Mouse (Mus musculus) frontal cortex, postnatal 25 days (tissue): Measurements from ENCODE around the gene Tmem132c.

Experiments
- DNase-seq, 2 experiments: peaks; one replicate each; pipeline ENCODE4 v3.0.0; 2022; ENCODE audit warnings: low spot score in 2 of 2

The Tmem132c gene

DNA sequence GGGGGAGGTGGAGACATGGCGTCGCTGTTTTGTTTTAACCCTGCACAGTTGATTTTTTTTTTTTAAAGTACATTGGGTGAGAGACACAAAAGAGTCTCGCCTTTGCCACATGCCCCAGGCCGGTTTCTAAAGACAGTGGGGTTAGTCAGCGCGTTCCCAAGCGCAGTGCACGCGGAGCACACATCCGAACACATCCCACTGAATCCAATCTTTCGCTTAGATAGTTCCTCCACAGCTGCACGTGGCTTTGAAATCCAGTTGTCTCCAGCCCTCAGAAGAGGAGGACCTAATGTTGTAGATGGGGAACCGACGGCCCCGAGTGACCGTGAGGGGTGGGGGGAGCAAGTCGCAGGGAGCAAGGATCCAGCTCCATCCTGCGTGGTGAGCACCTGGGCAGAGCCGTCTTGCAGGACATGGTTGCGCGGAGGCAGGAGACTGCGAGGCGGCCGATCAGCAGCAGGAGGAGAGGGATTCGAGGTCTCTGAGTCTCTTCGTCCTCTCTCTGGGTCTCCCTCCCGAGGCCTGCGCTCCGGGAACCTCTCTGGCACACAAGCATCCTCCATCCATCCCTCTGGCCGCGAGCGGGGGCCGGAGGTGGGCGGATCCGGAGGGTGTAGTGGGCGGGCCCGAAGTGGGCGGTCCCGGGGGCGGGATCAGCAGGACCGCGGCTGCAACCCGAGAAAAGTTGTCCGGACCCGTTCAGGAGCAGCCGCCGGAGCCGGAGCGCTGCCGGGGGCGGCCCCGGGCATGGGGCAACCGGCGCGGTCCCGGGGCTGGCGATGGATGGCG lies at the start of gene Tmem132c:
Tmem132c (plus strand) TSS at position 673 of the 789 bp plus-strand sequence.
- DNase-seq = peak; percentile 15 to 20

DNA sequence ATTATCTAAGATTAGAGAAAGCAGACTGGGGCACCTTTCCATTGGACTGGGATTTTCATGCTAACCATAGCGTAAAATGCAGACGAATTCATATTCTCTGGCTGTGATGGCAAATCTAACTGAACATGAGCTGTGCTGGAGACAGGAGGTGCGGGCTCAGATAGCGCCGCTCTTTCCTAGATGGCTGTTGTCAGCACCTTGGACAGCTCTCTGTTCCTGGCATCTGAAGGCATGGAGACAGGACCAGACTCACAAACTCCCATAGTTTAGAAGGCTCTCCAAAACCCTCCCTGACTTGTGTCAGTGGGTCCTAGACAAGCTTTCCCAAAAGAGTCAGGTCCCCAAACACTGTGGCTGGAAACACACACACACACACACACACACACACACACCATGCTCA lies 49.7 kb upstream of the Tmem132c start:
- no peak for DNase-seq

DNA sequence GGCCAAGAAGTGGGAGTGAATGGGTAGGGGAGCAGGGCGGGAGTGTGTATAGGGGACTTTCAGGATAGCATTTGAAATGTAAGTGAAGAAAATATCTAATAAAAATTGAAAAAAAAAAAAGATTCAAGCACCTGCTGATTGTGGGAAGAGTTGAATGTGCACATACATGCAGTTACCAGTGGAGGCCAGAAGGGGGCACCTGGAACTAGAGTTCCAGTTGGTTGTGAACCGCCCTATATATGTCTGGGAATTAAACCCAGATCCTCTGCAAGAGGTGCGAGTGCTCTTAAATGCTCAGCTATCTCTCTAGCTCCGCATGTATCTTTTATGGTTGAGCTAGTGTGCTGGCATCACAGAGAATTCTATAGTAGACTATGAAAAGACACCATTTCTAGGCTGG lies 42.8 kb upstream of the Tmem132c start:
- no peak for DNase-seq

DNA sequence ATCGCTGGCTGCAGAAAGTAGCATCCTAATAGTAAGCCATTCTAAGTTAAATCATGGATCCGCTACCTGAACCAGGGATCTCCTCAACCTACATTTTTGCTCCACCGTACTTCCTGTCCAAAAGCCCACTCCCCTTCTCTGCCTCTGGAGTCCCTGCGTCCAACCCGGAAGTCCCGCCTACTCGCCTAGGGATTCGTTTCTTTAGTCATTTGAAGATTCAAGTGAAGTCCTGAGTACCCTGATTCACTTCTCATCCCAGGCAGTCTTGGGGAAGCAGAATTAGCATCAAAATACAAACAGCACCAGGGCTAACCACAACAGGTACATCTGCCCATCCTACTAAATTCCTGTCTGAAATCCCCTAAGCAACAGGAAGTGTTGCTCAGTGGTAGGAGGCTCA lies 36.7 kb upstream of the Tmem132c start:
- DNase-seq = no peak

DNA sequence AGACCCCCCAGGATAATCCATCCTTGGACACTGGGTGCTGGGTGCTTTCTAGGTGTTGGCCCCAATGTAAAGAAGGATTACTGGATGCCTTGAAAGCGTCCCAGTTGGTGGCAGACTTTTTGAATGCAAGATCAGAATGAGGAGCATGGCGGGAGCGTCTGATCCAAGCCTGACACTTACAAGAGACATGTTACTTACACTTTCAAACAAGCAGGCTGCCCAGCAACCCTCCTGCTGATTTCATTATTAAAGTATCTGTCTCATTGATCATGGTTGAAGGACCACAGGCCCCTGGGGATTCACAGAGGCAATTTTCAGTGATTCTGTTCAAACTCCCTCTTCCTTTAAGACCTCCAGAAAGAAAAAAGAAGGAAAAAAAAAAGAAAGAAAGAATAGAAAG lies 25.2 kb upstream of the Tmem132c start:
- no peak for DNase-seq

DNA sequence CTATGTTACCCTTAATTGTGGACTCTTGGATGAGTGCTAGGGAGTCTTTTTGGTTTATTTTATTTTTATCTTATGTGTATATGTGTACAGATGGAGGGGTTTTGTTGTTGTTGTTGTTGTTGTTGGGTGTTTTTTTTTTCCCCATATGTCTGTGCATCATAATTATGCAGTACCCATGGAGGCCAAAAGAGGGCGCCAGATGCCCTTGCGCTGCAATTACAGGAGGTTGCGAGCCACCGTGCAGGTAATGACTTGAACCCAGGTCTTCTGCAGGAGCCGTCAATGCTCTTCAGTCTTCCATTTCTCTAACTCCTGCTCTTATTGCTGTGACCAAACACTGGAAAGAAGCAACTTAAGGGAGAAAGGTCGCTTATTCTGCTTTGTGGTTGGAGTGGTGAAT lies 23.9 kb upstream of the Tmem132c start:
- DNase-seq = no peak

DNA sequence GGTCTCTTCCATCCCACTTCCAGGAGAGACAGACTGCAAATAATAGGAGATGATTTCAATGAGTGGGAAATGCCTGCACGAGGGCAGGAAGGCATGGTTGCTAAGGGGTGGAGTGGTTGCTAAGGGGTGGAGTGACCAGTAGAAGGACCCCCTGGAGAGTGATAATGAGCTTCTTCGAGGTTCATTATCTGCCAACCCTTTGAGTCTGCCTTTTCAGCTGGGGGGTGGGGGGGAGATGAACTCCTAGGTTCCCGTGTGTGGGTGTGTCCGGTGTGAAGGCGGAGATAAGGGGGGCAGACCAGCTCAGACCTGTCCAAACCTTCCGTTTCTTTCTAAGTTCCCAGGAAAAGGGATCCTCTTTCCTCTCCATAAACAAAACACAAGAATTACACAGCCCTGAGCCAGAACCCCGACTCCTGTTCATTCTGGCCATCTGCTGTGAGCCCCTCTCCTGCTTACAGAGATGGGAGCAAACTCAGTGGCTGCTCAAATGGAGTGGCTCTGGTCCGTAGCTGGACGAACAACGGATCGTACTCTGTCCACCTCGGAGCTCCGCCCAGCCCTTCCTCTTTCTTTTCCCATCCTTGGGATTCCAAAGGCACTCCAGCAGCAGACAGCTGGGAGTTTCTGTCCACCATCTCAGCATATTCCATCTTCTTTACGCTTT lies 13.5 kb upstream of the Tmem132c start:
- no peak for DNase-seq

DNA sequence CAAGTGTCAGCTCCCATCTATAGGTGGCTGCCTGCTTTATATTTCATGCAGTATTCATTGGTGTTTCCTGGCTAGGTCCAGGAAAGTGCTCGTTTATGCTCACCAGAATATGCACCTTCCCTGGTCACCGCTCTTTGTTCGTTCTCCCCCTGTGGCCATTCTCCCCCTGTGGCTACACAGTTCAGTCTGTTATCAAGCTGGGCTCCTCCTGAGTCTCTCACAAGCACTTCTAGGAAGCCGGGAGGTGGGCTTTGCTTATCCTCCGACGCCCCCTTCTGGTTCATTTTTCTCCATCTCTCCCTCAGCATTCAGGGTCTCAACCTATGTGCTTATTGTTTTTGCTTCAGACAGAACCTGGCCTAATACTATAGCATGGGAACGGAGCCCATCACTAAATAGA lies 6.9 kb upstream of the Tmem132c start:
- no peak for DNase-seq

DNA sequence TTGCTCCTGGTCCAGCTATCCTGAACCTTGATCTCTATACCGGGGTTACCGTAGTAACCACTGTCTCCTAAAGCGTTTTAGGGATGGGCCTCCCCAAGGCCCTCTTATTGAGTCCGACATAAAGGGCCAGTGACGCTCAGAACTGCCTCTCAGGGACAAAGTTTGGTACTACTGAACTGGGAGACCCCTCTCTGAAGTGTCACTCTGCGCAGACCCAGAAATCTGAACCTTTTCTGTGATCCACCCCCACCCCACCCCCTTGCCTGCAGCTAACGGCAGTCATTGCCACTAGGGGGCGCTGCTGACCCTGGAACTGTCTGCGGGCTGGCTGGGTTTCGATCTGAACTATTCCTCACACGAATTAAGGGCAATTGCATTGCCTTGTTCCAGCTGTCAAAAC lies 6.4 kb upstream of the Tmem132c start:
- peak; percentile 61 to 64 for DNase-seq

DNA sequence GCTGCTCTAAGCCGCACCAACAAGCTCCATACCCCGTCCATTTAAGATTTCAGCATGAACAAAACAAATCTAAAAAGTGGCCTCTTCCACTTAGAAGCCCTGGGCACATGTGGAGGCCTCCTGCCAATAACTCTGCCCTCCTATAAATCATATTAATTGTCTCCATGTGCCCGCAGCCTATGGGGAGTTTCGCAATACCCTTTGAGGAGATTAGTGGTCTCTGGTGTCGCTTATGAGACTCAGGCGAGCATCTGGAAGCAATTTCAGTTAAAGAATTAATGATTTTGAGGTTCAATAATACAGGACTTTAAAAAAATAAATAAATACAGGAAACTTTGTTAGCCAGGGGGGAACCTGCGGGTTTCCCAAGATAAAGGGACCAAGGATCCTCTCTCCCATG lies 1.9 kb upstream of the Tmem132c start:
- no peak for DNase-seq

DNA sequence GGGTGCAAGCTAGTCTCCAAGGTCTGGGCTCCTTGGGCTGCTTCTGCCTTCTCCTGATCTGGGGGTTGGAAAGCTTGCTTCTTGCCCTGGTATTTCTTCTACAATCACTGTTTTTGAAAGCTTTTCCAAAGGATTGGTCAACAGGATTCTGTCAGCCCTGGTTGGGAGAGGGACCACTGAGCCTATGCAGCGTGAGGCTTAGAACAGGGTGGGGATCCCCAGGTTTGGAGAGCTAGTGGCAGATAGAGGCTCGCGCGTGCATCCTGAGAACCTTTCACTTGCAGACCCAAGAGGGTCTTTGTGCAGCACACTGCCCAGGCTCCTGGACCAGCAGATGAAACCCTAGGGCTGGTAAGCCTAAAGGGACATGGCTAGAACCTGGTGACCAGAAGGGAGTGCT lies 962 bp upstream of the Tmem132c start:
- DNase-seq = no peak

DNA sequence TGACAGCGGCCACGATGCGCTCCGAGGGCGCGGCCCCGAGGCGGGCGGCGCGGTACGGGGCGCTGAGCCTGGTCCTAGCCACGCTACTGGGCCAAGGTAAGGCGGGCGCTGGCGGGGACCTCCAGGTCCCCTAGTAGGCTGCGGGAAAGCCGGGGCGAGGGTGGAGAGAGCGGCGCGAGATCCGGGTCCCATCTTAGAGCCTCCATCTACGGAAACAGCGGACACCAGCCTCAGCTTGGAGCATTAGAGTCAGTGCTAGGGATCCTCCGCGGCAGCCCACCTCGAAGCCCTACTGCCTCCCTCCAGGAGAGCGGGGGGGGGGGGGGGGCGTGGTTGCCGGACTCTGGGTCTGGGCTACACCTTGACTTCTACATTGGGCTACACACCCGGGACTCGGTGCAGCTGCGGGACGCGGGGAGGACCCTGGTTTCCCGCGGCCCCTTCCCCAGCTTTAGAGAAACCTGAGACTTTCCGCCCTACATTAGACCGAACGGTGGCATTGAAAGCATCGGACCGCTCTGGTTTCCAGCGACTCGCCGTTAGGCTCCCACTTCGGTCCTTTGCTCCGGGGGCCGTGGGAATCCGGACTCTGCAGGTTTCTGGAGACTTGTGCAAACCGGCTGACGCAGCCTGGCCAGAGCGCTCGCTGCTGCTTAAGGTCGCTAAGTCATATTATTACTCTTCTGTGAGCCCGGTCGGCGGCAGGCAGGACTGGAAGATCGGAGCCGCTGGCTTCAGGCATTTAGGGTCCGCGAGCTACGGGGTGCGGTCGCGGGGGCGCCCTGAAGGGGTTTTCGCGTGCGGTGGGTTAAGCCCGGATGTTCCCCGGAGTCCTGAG lies 536 bp downstream of the Tmem132c start:
- DNase-seq = no peak

DNA sequence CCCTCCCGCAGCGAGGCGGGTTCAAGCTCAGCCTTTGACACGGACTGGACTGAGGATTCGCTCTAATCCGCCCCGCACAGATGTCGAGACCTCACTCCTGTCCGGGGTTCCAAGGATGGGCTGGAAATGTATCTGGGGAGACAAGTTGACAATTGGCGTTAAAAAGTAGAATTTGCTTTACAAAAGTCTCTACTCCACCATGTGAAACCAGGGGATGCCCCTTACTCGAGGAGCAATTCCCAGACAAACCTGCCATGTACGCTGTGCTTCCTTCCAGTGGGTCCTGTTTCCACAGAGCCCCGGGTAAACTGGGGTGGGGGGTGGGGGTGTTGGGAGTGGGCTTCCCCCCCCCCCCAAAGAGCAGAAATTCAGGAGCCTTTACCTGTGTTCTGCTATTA lies 1.2 kb downstream of the Tmem132c start:
- DNase-seq = no peak

DNA sequence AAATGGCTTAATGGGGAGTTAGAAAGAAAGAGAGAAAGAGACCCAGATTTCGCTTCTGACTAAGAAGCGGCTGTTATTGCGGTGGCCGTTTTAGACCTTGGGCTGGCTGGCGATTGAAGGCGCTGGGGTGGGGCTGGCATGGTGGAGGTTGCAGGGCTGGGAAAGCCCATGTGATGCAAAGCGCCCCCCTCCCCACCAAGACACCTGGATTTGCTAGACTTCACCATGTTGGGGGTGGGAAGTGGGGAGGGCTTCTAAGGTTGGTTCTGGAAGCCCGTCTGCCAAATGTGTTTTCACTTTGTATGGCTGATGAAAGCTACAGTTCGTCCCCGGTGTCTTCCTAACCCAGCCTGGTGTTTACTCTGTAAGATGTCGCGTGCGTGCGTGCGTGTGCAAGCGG lies 1.6 kb downstream of the Tmem132c start:
- DNase-seq = no peak

DNA sequence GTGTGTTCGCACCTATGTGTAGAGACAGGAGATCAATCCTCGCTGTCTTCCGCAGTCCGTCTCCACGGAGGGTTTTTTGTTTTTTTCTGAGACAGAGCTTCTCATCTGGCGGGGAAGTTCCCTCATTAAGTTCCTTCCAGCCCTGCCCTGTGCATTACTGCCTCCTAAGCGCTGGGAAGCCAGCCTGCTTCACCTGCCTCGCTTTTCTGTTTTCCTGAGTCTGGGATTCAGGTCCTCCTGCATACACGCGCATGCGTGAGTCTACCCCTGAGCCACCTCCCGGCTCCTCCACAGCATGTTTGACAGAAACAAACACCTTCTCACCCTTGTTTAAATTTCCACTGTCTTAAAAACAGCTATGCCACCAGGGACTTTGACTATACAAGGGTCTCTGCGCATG lies 2.0 kb downstream of the Tmem132c start:
- no peak for DNase-seq

DNA sequence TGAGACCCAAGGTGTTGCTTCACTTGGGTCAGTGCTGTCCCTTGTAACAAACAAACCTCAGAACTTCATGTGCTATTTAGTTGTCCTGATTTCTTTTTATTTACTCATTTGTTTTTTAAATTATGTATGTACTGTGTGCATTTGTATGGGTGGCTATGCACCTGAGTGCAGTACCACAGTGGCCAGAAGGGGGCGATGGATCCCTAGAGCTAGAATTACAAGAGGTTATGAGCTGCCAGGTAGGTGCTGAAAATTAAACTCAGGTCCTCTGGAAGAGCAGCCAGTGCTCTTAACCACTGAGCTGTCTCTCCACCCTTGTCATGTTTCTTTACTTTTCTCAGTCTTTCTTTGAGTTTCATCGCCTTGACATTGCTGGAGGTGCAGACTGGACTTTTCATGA lies 11.7 kb downstream of the Tmem132c start:
- no peak for DNase-seq

DNA sequence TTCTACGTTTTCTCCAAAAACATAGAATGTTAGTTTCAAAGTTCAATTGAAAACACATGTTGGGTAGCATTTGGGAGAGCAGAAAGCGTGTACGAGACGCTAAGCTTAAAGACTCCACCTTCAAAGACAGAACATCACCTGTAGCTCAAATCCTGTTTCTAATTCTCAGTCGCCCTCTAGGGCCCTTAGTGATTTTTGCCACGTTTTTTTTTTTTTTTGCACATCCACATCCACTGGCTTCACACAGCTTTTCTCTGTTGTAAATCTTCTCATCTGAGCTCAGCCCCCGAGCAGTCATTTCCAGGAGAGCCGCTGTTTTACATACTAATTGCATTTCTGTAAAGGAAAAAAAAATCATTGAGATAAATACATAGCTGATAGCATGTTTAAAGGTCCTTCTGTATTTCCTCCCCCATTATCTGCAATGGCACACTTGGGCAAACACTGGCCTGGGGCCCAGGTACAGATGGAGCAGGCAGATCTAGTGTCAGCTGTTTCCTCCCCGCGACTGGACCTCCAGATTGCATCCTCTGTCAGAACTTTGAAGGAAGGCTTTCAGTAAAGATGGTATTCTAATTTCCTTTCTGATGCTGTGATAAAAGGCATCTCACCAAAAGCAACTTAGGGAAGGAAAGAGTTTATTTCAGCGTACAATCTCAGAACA lies 15.5 kb downstream of the Tmem132c start:
- no peak for DNase-seq

DNA sequence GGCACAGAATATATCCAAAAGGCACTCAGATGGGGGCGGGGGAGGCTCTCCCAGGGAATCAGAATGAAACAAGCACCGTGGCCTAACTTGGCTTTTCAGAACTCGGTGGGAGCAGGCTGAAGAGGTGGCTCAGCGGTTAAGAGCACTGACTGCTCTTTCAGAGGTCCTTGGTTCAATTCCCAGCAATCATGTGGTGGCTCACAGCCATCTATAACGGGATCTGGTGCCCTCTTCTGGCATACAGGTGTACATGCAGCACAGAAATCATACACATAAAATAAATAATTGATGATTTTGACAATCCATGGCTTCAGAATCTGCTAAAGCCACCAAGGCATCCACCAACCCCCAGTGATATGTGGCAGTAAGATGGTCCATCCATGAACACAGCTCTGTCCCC lies 20.5 kb downstream of the Tmem132c start:
- DNase-seq = no peak

DNA sequence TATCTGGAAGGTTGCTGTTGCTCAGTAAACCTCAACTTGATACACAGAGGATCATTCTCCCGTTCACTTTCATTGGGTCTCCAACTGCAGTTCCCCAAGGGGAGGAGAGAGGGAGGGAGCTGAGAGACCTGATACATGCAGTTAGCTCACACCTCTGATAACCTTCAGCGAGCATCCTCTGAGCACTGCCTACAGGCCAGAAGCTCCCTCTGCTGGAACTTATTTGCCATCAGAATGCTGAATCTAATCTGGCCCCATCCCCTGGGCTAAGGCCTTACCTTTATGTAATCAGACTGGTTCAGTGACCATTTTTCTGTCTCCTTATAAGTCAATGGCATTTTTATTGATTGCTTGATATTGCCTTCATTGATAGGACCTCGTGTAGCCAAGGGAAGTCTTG lies 29.5 kb downstream of the Tmem132c start:
- no peak for DNase-seq

DNA sequence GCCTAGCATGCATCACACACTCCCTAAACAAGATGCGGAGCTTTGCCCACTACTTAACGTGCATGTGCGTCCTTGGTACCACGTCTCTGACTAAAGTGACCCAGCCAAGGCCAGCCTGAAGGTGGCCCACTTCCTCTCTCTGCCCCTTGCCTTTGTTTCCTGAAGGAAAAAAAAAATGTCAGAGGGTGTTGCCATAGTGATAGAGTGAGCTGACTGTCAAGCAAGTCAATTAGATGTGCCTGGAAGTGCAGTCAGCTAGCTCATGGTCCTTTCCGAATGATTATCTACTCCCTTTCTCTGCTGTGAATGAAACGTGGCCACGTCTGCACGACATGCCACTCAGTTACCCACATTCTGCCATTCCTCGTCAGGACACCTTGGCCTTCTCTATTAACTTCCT lies 37.9 kb downstream of the Tmem132c start:
- no peak for DNase-seq

DNA sequence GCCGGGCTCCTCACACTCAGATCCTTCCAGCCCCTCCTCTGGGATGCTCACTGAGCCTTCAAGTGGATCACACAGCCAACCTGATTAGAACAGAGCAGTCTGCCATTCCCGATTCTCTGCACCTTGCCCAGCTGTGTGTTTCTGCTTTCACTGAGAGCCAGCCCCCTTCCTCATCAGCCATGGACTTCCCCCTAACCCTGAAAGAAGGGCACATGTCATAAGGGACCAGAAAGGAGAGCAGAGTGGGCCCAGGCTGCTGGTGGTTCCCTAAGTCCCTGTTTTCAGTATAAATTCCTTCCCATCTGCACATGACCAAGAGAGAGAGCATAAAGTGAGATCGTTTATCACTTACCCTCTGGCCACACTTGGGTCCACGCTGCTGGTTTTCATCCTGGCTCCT lies 39.6 kb downstream of the Tmem132c start:
- DNase-seq = no peak

DNA sequence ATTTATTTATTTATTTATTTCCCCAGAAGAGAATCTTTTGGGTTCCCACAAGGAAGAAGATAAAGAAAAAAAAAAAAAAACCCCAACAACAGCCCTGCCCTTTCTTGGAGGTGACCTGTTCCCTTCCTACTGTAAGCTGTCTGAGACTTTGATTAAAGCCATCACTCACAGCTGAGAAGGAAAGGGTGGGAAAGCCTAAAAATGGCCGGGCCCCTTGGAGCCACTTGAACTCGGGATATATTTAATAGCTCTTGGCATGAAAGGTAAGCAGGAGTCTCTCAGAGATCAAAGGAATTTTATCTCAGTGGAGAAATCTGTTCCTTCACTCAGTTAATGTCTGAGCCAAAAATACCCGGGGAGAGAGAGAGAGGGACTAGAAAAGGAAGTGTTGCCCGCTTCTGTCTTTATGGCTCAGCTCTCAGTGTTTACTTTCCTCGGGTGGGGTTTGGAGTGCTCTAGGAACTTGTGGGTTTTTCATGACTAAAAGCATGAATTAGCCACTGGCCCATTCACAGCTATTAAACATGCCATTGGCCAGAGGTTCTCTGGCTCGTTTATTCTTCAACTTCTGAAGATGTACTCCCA lies 41.0 kb downstream of the Tmem132c start:
- DNase-seq = no peak
